Mouse (Mus musculus) CH12.LX (cell line): ENCODE measurements around the gene Nmnat2. TPM values are rescaled to one million over a fixed set of nuclear protein-coding genes. Genes with fewer than 3 reads are reported as not detected.

Experiments used
- DNase-seq: peaks from one replicate; pipeline ENCODE4 v3.0.0-alpha.2; 2013; ENCODE audit errors: extremely low read depth
- H3K27ac ChIP-seq: 2 replicates; pipeline ENCODE4 v1.5.1; 2012; ENCODE audit warnings: low read depth, mild to moderate bottlenecking, control low read depth, moderate library complexity; ENCODE audit not compliant: insufficient read depth
- H3K27me3 ChIP-seq: replicated peaks from 2 replicates; pipeline ENCODE3; 2012; ENCODE audit warnings: inconsistent platforms
- H3K36me3 ChIP-seq, 2 experiments: replicated peaks in 1 of 2; 2 replicates each; pipeline versions ENCODE3 to v1.6.1; 2012; ENCODE audit warnings: inconsistent platforms in 1 of 2, low read length in 1 of 2, mild to moderate bottlenecking in 1 of 2, mixed read lengths in 1 of 2, moderate library complexity in 1 of 2; ENCODE audit not compliant: control insufficient read depth in 1 of 2, insufficient read depth in 1 of 2
- H3K4me1 ChIP-seq, 2 experiments: 2 replicates each; pipeline ENCODE4 v1.6.1; 2012; ENCODE audit warnings: inconsistent platforms in 1 of 2, moderate library complexity in 1 of 2; ENCODE audit not compliant: insufficient read depth in 2 of 2, control insufficient read depth in 1 of 2
- H3K4me2 ChIP-seq: 2 replicates; pipeline ENCODE4 v1.6.1; 2012; ENCODE audit warnings: low read depth, mild to moderate bottlenecking, control low read depth; ENCODE audit not compliant: poor library complexity, insufficient read depth, severe bottlenecking
- H3K4me3 ChIP-seq, 3 experiments: fragments of 150-350 bp in 1 of 3; sonication (generic) in 1 of 3; replicated peaks in 1 of 3; 2 replicates each; pipeline versions ENCODE3 to v1.5.1; 2011 to 2012; ENCODE audit warnings: low read depth in 2 of 3, low read length in 2 of 3, mild to moderate bottlenecking in 2 of 3, moderate library complexity in 2 of 3, control low read depth in 1 of 3, improper control_type of control experiment in 1 of 3, inconsistent platforms in 1 of 3, mixed read lengths in 1 of 3; ENCODE audit not compliant: poor library complexity in 1 of 3
- H3K79me2 ChIP-seq: replicated peaks from 2 replicates; pipeline ENCODE4 v1.6.1; 2012; ENCODE audit warnings: mild to moderate bottlenecking, moderate library complexity; ENCODE audit not compliant: control insufficient read depth, poor library complexity, insufficient read depth, severe bottlenecking; ENCODE audit errors: extremely low read depth
- H3K9ac ChIP-seq: 2 replicates; pipeline ENCODE4 v1.6.1; 2012; ENCODE audit warnings: low read depth, mild to moderate bottlenecking, control low read depth, moderate library complexity; ENCODE audit not compliant: insufficient read depth
- H3K9me3 ChIP-seq: replicated peaks from 2 replicates; pipeline ENCODE3; 2012; ENCODE audit warnings: low read length, inconsistent platforms, mixed read lengths
- CHD1 ChIP-seq: IDR thresholded peaks from 2 replicates; pipeline ENCODE4 v1.6.1; 2012; ENCODE audit warnings: low read depth, low read length, improper control_type of control experiment, inconsistent platforms
- CTCF ChIP-seq, 2 experiments: IDR thresholded peaks in 1 of 2; conservative IDR thresholded peaks in 1 of 2; 2 replicates each; pipeline ENCODE4 v1.5.1; 2011 to 2012; ENCODE audit warnings: low read depth in 2 of 2, low read length in 2 of 2, improper control_type of control experiment in 1 of 2, inconsistent platforms in 1 of 2, mild to moderate bottlenecking in 1 of 2, moderate library complexity in 1 of 2
- E2F4 ChIP-seq: IDR thresholded peaks from 2 replicates; pipeline ENCODE4 v1.6.1; 2011; ENCODE audit warnings: low read depth, low read length, improper control_type of control experiment; ENCODE audit not compliant: insufficient replicate concordance
- EP300 ChIP-seq: IDR thresholded peaks from 2 replicates; pipeline ENCODE4 v1.6.1; 2011; ENCODE audit warnings: low read length, improper control_type of control experiment
- GABPA ChIP-seq: IDR thresholded peaks from 2 replicates; pipeline ENCODE4 v1.6.1; 2012; ENCODE audit warnings: low read depth, low read length, improper control_type of control experiment, inconsistent platforms; ENCODE audit not compliant: insufficient replicate concordance
- HCFC1 ChIP-seq: IDR thresholded peaks from 2 replicates; pipeline ENCODE4 v1.6.1; 2012; ENCODE audit warnings: low read depth, mild to moderate bottlenecking, inconsistent platforms, low read length, improper control_type of control experiment
- IRF4 ChIP-seq: IDR thresholded peaks from 2 replicates; pipeline ENCODE4 v1.6.1; 2014; ENCODE audit warnings: low read depth, mild to moderate bottlenecking, inconsistent platforms, low read length, improper control_type of control experiment
- JUND ChIP-seq: conservative IDR thresholded peaks from 2 replicates; pipeline ENCODE4 v1.6.1; 2011; ENCODE audit warnings: low read depth, low read length, improper control_type of control experiment
- KAT2A ChIP-seq: IDR thresholded peaks from 2 replicates; pipeline ENCODE4 v1.6.1; 2012; ENCODE audit warnings: low read length, improper control_type of control experiment, inconsistent platforms; ENCODE audit not compliant: insufficient replicate concordance
- MAFK ChIP-seq: IDR thresholded peaks from 2 replicates; pipeline ENCODE4 v1.6.1; 2011; ENCODE audit warnings: low read length, improper control_type of control experiment; ENCODE audit not compliant: insufficient replicate concordance
- MAX ChIP-seq: IDR thresholded peaks from 2 replicates; pipeline ENCODE4 v1.6.1; 2011; ENCODE audit warnings: low read length, improper control_type of control experiment
- MAZ ChIP-seq: IDR thresholded peaks from 2 replicates; pipeline ENCODE4 v1.6.1; 2012; ENCODE audit warnings: low read depth, mild to moderate bottlenecking, inconsistent platforms, low read length, improper control_type of control experiment, moderate library complexity
- MYC ChIP-seq: IDR thresholded peaks from 2 replicates; pipeline ENCODE4 v1.6.1; 2011; ENCODE audit warnings: low read depth, mild to moderate bottlenecking, improper control_type of control experiment, low read length
- NELFE ChIP-seq: IDR thresholded peaks from 2 replicates; pipeline ENCODE4 v1.6.1; 2011; ENCODE audit warnings: low read depth, low read length, improper control_type of control experiment
- NRF1 ChIP-seq: IDR thresholded peaks from 2 replicates; pipeline ENCODE4 v1.6.1; 2014; ENCODE audit warnings: low read depth, mild to moderate bottlenecking, inconsistent platforms, low read length, improper control_type of control experiment, moderate library complexity
- PAX5 ChIP-seq: IDR thresholded peaks from 2 replicates; pipeline ENCODE4 v1.6.1; 2012; ENCODE audit warnings: low read length, inconsistent platforms, mixed read lengths
- RAD21 ChIP-seq: IDR thresholded peaks from 2 replicates; pipeline ENCODE4 v1.6.1; 2011; ENCODE audit warnings: low read depth, mild to moderate bottlenecking, low read length, improper control_type of control experiment, moderate library complexity
- RCOR1 ChIP-seq: conservative IDR thresholded peaks from 2 replicates; pipeline ENCODE4 v1.6.1; 2012; ENCODE audit warnings: low read depth, mild to moderate bottlenecking, inconsistent platforms, low read length, improper control_type of control experiment
- SIN3A ChIP-seq: IDR thresholded peaks from 2 replicates; pipeline ENCODE4 v1.6.1; 2012; ENCODE audit warnings: low read length, improper control_type of control experiment, inconsistent platforms
- SMC3 ChIP-seq: IDR thresholded peaks from 2 replicates; pipeline ENCODE4 v1.6.1; 2011; ENCODE audit warnings: low read depth, low read length, improper control_type of control experiment
- TBP ChIP-seq: conservative IDR thresholded peaks from 2 replicates; pipeline ENCODE4 v1.6.1; 2011; ENCODE audit warnings: low read depth, low read length, improper control_type of control experiment
- TCF12 ChIP-seq: IDR thresholded peaks from 2 replicates; pipeline ENCODE4 v1.6.1; 2014; ENCODE audit warnings: low read depth, mild to moderate bottlenecking, inconsistent platforms, low read length, improper control_type of control experiment
- UBTF ChIP-seq: IDR thresholded peaks from 2 replicates; pipeline ENCODE4 v1.6.1; 2012; ENCODE audit warnings: low read depth, mild to moderate bottlenecking, inconsistent platforms, low read length, improper control_type of control experiment, moderate library complexity
- USF1 ChIP-seq: IDR thresholded peaks from 2 replicates; pipeline ENCODE4 v1.6.1; 2014; ENCODE audit warnings: low read depth, mild to moderate bottlenecking, inconsistent platforms, low read length, improper control_type of control experiment
- ZC3H11A ChIP-seq: IDR thresholded peaks from 2 replicates; pipeline ENCODE4 v1.6.1; 2012; ENCODE audit warnings: low read depth, mild to moderate bottlenecking, inconsistent platforms, low read length, improper control_type of control experiment
- ZKSCAN1 ChIP-seq: IDR thresholded peaks from 2 replicates; pipeline ENCODE4 v1.6.1; 2012; ENCODE audit warnings: low read depth, inconsistent platforms, low read length, improper control_type of control experiment, borderline replicate concordance
- ZMIZ1 ChIP-seq: IDR thresholded peaks from 2 replicates; pipeline ENCODE4 v1.6.1; 2012; ENCODE audit warnings: low read depth, mild to moderate bottlenecking, inconsistent platforms, low read length, improper control_type of control experiment
- ZNF384 ChIP-seq: IDR thresholded peaks from 2 replicates; pipeline ENCODE4 v1.6.1; 2012; ENCODE audit warnings: low read depth, low read length, improper control_type of control experiment, inconsistent platforms
- dilution Hi-C: fragments of 300-500 bp; cut with MboI; formaldehyde crosslinking; loops from 2 replicates; pipeline ENCODE4 v1.14.3; 2020; ENCODE audit warnings: low sequenced_read_pairs; ENCODE audit not compliant: extremely low pct_unique_long_range_greater_than_20kb, extremely low pct_ligation_motif_present
- in situ Hi-C: fragments of 300-500 bp; cut with MboI; formaldehyde crosslinking; loops from 3 replicates; pipeline ENCODE4 v1.14.3; 2019; ENCODE audit warnings: low sequenced_read_pairs, low pct_ligation_motif_present, low pct_unique_long_range_greater_than_20kb, mixed read lengths
- polyA plus RNA-seq: library from polyadenylated mRNA; unstranded; fragments of >175 nt; gene quantifications from 2 replicates; pipeline ENCODE4 v1.2.1, GENCODE M21; 2012; ENCODE audit warnings: low read depth; ENCODE audit not compliant: insufficient read length
- total RNA-seq, 2 experiments: library from RNA; depleted of rRNA; stranded (reverse); fragments of 300-350 nt in 1 of 2; fragments of >200 nt in 1 of 2; gene quantifications; 2 replicates each; pipeline ENCODE4 v1.2.3; 2012 to 2014

The Nmnat2 gene
- total and polyA plus RNA-seq, 3 experiments = 0.04 to 0.09 (median 0.09) TPM

GRCm38 (mm10) chr1:153048147-153048878 lies 93.5 kb downstream of the Nmnat2 start:
- TF ChIP-seq CTCF (conservative IDR thresholded peaks at IDR 0.05 in 1 of 2, IDR thresholded peaks at IDR 0.05 in 1 of 2; ENCODE audit: low read depth in 2 of 2, low read length in 2 of 2) (peak in 1 of 2 experiments; percentile 10; a peak in 1 of 4 replicates), ZC3H11A (no peak)
- TF ChIP-seq, all 38 proteins: peak for 1
- dilution Hi-C loops (no loop called here), in situ Hi-C loops (loop anchor here (25.0 kb wide), 1 partner anchor 511 kb away; no protein-coding TSS in a partner anchor)
- Histone ChIP-seq H3K9me3 (no peaks in the 10 kb centered on the region), H3K27me3 (no peaks in the 10 kb centered on the region), H3K9ac (no peak overlapping the region), H3K36me3 (no peaks in the 10 kb centered on the region), H3K27ac (no peak overlapping the region), H3K4me2 (no peak overlapping the region), H3K79me2 (no peaks in the 10 kb centered on the region), H3K4me1 (0 out of 4 replicates have a peak, but pooled peaks cover 0 to 4% of the 10 kb centered on the region in 2 experiments), H3K4me3 (no peak overlapping the region)
- DNase-seq = no peak

GRCm38 (mm10) chr1:153049451-153049850 lies 94.7 kb downstream of the Nmnat2 start:
- dilution Hi-C loops = no loop called here
- no peak overlapping the region for H3K4me3 ChIP-seq

GRCm38 (mm10) chr1:153051474-153051873 lies 96.7 kb downstream of the Nmnat2 start:
- Histone ChIP-seq H3K36me3 (no peaks in the 10 kb centered on the region), H3K4me1 (no peaks in the 10 kb centered on the region), H3K9ac (no peak overlapping the region), H3K9me3 (no peaks in the 10 kb centered on the region), H3K4me3 (no peak overlapping the region), H3K27me3 (no peaks in the 10 kb centered on the region), H3K27ac (no peak overlapping the region), H3K4me2 (no peak overlapping the region), H3K79me2 (no peaks in the 10 kb centered on the region)
- TF ChIP-seq MAFK = no peak
- no peak for TF ChIP-seq CTCF (conservative IDR thresholded peaks at IDR 0.05 in 1 of 2, IDR thresholded peaks at IDR 0.05 in 1 of 2; ENCODE audit: low read depth in 2 of 2, low read length in 2 of 2)
- TF ChIP-seq NRF1 = no peak
- no peak for TF ChIP-seq RCOR1
- TF ChIP-seq MAZ = no peak
- no peak for TF ChIP-seq E2F4
- no peak for TF ChIP-seq CHD1
- no peak for TF ChIP-seq JUND
- no peak for TF ChIP-seq SMC3
- no peak for TF ChIP-seq KAT2A
- no peak for TF ChIP-seq TBP
- TF ChIP-seq IRF4 = no peak
- no peak for TF ChIP-seq HCFC1
- no peak for TF ChIP-seq USF1
- in situ Hi-C loops (no loop called here), dilution Hi-C loops (no loop called here)
- DNase-seq = no peak

More at GRCm38 (mm10) chr1:153049451-153049850, 94.7 kb downstream of the Nmnat2 start:
- H3K36me3 ChIP-seq = no peaks in the 10 kb centered on the region
- H3K4me1 ChIP-seq = 0 out of 4 replicates have a peak, but pooled peaks cover 0 to 4% of the 10 kb centered on the region in 2 experiments
- H3K27me3 ChIP-seq = no peaks in the 10 kb centered on the region
- H3K79me2 ChIP-seq = no peaks in the 10 kb centered on the region
- no peak for DNase-seq
- no peak overlapping the region for H3K27ac ChIP-seq
- TF ChIP-seq ZMIZ1 (no peak), IRF4 (no peak), EP300 (no peak), SIN3A (no peak), ZC3H11A (no peak), UBTF (no peak), ZKSCAN1 (no peak), MAZ (no peak), MYC (no peak), TCF12 (no peak), GABPA (no peak), MAX (no peak), NELFE (no peak), PAX5 (no peak), RAD21 (no peak), CTCF (conservative IDR thresholded peaks at IDR 0.05 in 1 of 2, IDR thresholded peaks at IDR 0.05 in 1 of 2; ENCODE audit: low read depth in 2 of 2, low read length in 2 of 2) (no peak), USF1 (no peak), ZNF384 (no peak)
- no peaks in the 10 kb centered on the region for H3K9me3 ChIP-seq
- H3K9ac ChIP-seq = no peak overlapping the region
- in situ Hi-C loops = loop anchor here (25.0 kb wide), 1 partner anchor 512 kb away; no protein-coding TSS in a partner anchor
- H3K4me2 ChIP-seq = no peak overlapping the region
